Mouse (Mus musculus): ENCODE measurements around the gene Zfp870.

- TF ChIP-seq USF1 (IDR thresholded peaks at IDR 0.05; ENCODE audit: low read depth, low read length) (no peak), EP300 (IDR thresholded peaks at IDR 0.05; ENCODE audit: low read depth in 1 of 2, low read length in 2 of 2) (no peak), UBTF (IDR thresholded peaks at IDR 0.05; ENCODE audit: borderline replicate concordance, insufficient read depth, low read depth, low read length) (no peak), RCOR1 (IDR thresholded peaks at IDR 0.05; ENCODE audit: low read depth, low read length) (no peak), ZC3H11A (IDR thresholded peaks at IDR 0.05; ENCODE audit: low read depth, low read length) (no peak)
Measured at GRCm38 (mm10) chr17:32906172-32906571, 14.7 kb upstream of the Zfp870 start.
